ENCODE assay signal across 16 mouse cellular contexts in genomic region chr5:35459760-35460159, GRCm38 (mm10).
A peak's percentile ranks its signal among the peaks of the same experiment; 100 is the strongest.
DNase-seq lines count a peak whose midpoint lies in the region; ATAC-seq and TF ChIP-seq lines count a peak whose summit lies in the region.
"Had no signal": no experiment of that assay in that cellular context is flagged by ENCODE, and none has a peak within 500 bp of the region (broad histone marks: within the 10 kb centered on the region; RNA-seq: fewer than 3 reads in every experiment).

No protein-coding gene starts in this region.

- DNase-seq in hindbrain, postnatal 0 days (ENCODE audit: low spot score), result no peak
- no peak for DNase-seq in liver, postnatal 0 days
- no peak for DNase-seq in liver, embryonic 11.5 days (ENCODE audit: low spot score)
- no peak for DNase-seq in right cerebral cortex, postnatal 10 days (ENCODE audit: low spot score in 2 of 2)
- DNase-seq in adrenal gland, postnatal 4 days (ENCODE audit: low spot score in 2 of 2), result no peak
- DNase-seq: adrenal gland, postnatal 36 days; cerebellum, postnatal 25 days; kidney, adult 11 months; lung, postnatal 14 days; thymus, postnatal 25 days had no signal

- TF ChIP-seq EP300 in liver, postnatal 0 days (IDR thresholded peaks at IDR 0.05; ENCODE audit: low read depth), result no peak

- no peak for ATAC-seq in hindbrain, postnatal 0 days
- ATAC-seq in hindbrain, embryonic 12.5 days (ENCODE audit: low FRiP score), result no peak
- ATAC-seq in liver, postnatal 0 days, result no peak
- no peak for ATAC-seq in liver, embryonic 11.5 days (replicated peaks; ENCODE audit: low FRiP score)

- no peak for TF ChIP-seq POLR2A in cortical plate, adult 2 months (IDR thresholded peaks at IDR 0.05; ENCODE audit: extremely low read depth, insufficient read depth, low read length)

- TF ChIP-seq CTCF in hindbrain, postnatal 0 days (IDR thresholded peaks at IDR 0.05; ENCODE audit: low read depth), result peak; percentile 41
- peak; percentile 40 for TF ChIP-seq CTCF in liver, postnatal 0 days (IDR thresholded peaks at IDR 0.05; ENCODE audit: low read depth)
- TF ChIP-seq CTCF in E14TG2a.4 (conservative IDR thresholded peaks at IDR 0.05; ENCODE audit: low read length), result peak; percentile 99
- TF ChIP-seq CTCF in cortical plate, adult 2 months (IDR thresholded peaks at IDR 0.05; ENCODE audit: extremely low read depth, insufficient read depth, low read length), result peak; percentile 11; the same call in 1 of the 2 replicates

- no peaks in the 10 kb centered on the region for H3K36me3 ChIP-seq in hindbrain, postnatal 0 days (ENCODE audit: insufficient read depth, low read length)
- no peaks in the 10 kb centered on the region for H3K36me3 ChIP-seq in hindbrain, embryonic 12.5 days
- H3K36me3 ChIP-seq in liver, postnatal 0 days (replicated peaks; ENCODE audit: insufficient read depth, low read length), result no peaks in the 10 kb centered on the region
- no peaks in the 10 kb centered on the region for H3K36me3 ChIP-seq in liver, embryonic 11.5 days (ENCODE audit: control insufficient read depth, insufficient read depth, low read length)
- H3K36me3 ChIP-seq in E14TG2a.4 (ENCODE audit: insufficient read depth, low read length), result no peaks in the 10 kb centered on the region
- H3K36me3 ChIP-seq: embryonic facial prominence, embryonic 10.5 days; midbrain, embryonic 10.5 days had no signal

- H3K4me3 ChIP-seq in hindbrain, postnatal 0 days (ENCODE audit: low read length), result no peak overlapping the region
- no peak overlapping the region for H3K4me3 ChIP-seq in hindbrain, embryonic 12.5 days
- H3K4me3 ChIP-seq in liver, postnatal 0 days (ENCODE audit: low read depth, low read length), result no peak overlapping the region
- no peak overlapping the region for H3K4me3 ChIP-seq in liver, embryonic 11.5 days (ENCODE audit: low read depth, low read length)
- no peak overlapping the region for H3K4me3 ChIP-seq in E14TG2a.4 (replicated peaks; ENCODE audit: low read length)
- H3K4me3 ChIP-seq in cortical plate, adult 2 months (ENCODE audit: insufficient read depth, low read length), result no peak overlapping the region
- H3K4me3 ChIP-seq: embryonic facial prominence, embryonic 10.5 days; erythroblast, embryonic 14.5 days; midbrain, embryonic 10.5 days had no signal

- no peaks in the 10 kb centered on the region for H3K9me3 ChIP-seq in hindbrain, postnatal 0 days (ENCODE audit: low read length)
- H3K9me3 ChIP-seq in hindbrain, embryonic 12.5 days (replicated peaks), result no peaks in the 10 kb centered on the region
- H3K9me3 ChIP-seq in liver, postnatal 0 days (ENCODE audit: low read length), result no peaks in the 10 kb centered on the region
- H3K9me3 ChIP-seq in liver, embryonic 11.5 days (ENCODE audit: control insufficient read depth, low read length), result no peaks in the 10 kb centered on the region
- H3K9me3 ChIP-seq in E14TG2a.4 (ENCODE audit: low read length), result no peaks in the 10 kb centered on the region
- H3K9me3 ChIP-seq: embryonic facial prominence, embryonic 10.5 days; midbrain, embryonic 10.5 days had no signal

- H3K27me3 ChIP-seq in hindbrain, postnatal 0 days (ENCODE audit: insufficient read depth, low read length), result no peaks in the 10 kb centered on the region
- peaks cover 24% of the 10 kb centered on the region for H3K27me3 ChIP-seq in hindbrain, embryonic 12.5 days
- no peaks in the 10 kb centered on the region for H3K27me3 ChIP-seq in liver, postnatal 0 days (ENCODE audit: insufficient read depth, low read length)
- H3K27me3 ChIP-seq in liver, embryonic 11.5 days (replicated peaks; ENCODE audit: control insufficient read depth, insufficient read depth, low read length), result peaks cover 12% of the 10 kb centered on the region
- H3K27me3 ChIP-seq in E14TG2a.4 (ENCODE audit: insufficient read depth, low read length), result peaks cover 38% of the 10 kb centered on the region

- no peak overlapping the region for H3K27ac ChIP-seq in hindbrain, postnatal 0 days
- H3K27ac ChIP-seq in hindbrain, embryonic 12.5 days, result no peak overlapping the region
- no peak overlapping the region for H3K27ac ChIP-seq in liver, postnatal 0 days (ENCODE audit: low read depth)
- H3K27ac ChIP-seq in liver, embryonic 11.5 days (ENCODE audit: low read depth, low read length), result no peak overlapping the region
- no peak overlapping the region for H3K27ac ChIP-seq in cortical plate, adult 2 months (ENCODE audit: insufficient read depth, low read length)
- H3K27ac ChIP-seq: embryonic facial prominence, embryonic 10.5 days; midbrain, embryonic 10.5 days had no signal

- H3K9ac ChIP-seq in hindbrain, postnatal 0 days (replicated peaks; ENCODE audit: low read length), result no peak overlapping the region
- H3K9ac ChIP-seq in hindbrain, embryonic 12.5 days, result no peak overlapping the region
- H3K9ac ChIP-seq in liver, postnatal 0 days (replicated peaks), result no peak overlapping the region
- no peak overlapping the region for H3K9ac ChIP-seq in liver, embryonic 11.5 days (ENCODE audit: low read depth, low read length)

- WGBS in hindbrain, postnatal 0 days, result 76% methylated on average over 4 of the region's 4 CpGs
- 68% methylated on average over 4 of the region's 4 CpGs for WGBS in hindbrain, embryonic 12.5 days
- WGBS in liver, postnatal 0 days (ENCODE audit: insufficient replicate concordance), result 58% methylated on average over 4 of the region's 4 CpGs
- 64% methylated on average over 4 of the region's 4 CpGs for WGBS in liver, embryonic 11.5 days

- H3K4me2 ChIP-seq in hindbrain, postnatal 0 days (ENCODE audit: low read depth, low read length), result no peak overlapping the region
- H3K4me2 ChIP-seq in hindbrain, embryonic 12.5 days (replicated peaks), result no peak overlapping the region
- no peak overlapping the region for H3K4me2 ChIP-seq in liver, postnatal 0 days (ENCODE audit: low read depth, low read length)
- no peak overlapping the region for H3K4me2 ChIP-seq in liver, embryonic 11.5 days

- peaks cover 2% of the 10 kb centered on the region; the same call in 1 of the 2 replicates for H3K4me1 ChIP-seq in hindbrain, postnatal 0 days (ENCODE audit: insufficient read depth, low read length)
- peaks cover 10% of the 10 kb centered on the region for H3K4me1 ChIP-seq in hindbrain, embryonic 12.5 days
- H3K4me1 ChIP-seq in liver, postnatal 0 days (ENCODE audit: insufficient read depth), result no peaks in the 10 kb centered on the region
- no peaks in the 10 kb centered on the region for H3K4me1 ChIP-seq in liver, embryonic 11.5 days (replicated peaks; ENCODE audit: control insufficient read depth, insufficient read depth, low read length)
- no peaks in the 10 kb centered on the region for H3K4me1 ChIP-seq in E14TG2a.4 (replicated peaks; ENCODE audit: low read depth, low read length)
- H3K4me1 ChIP-seq in cortical plate, adult 2 months (ENCODE audit: control insufficient read depth, insufficient read depth, low read length), result no peaks in the 10 kb centered on the region

Comparison
In these comparisons a context has a peak if more than half of its experiments do, and no peak if none do; other contexts are left out.
1. CTCF ChIP-seq: peak in every context shown above with its lines; median percentile 99 in E14TG2a.4; 41 in hindbrain, postnatal 0 days; 40 in liver, postnatal 0 days; 11 in cortical plate, adult 2 months.